Mouse (Mus musculus): Measurements from ENCODE around the gene Plch1.

Gene Plch1

GRCm38 (mm10) chr3:63899309-63899695, at the start of gene Plch1:
Gene Plch1 (minus strand): TSS chr3:63899472.
- DNase-seq (ENCODE audit: low read depth, low spot score), result peak; percentile 64

DNA sequence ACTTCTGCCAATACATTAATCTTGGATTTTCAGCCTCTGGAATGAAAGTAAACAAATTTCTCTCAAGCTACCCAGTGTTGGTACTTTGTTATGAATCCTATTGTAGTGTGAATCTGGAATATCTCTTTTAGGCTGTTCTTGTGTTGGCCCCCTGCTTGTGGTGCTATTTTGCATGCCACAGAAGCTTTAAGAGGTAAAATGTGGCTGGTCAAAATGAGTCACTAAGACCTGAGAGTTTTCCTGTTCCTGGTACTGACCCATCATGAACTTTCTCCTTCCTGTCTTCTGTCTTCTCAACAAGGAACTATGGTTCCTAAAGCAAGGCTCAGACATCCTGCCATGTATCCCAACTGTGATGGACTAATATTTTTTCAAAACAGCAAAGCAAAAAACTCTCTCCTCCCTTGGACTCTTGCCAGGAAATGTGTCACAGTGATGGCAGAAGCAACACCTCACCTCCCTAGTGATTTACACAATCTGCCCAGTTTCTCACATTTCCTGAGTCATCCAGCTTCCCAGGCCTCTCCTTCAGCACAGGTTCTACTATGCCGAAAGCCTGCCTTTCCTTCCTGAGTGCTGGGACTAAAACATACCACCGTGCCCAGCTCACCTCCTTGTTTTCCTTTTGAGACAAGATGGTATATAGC, 42.1 kb upstream of the Plch1 start:
- DNase-seq (ENCODE audit: low read depth, low spot score), result no peak

DNA sequence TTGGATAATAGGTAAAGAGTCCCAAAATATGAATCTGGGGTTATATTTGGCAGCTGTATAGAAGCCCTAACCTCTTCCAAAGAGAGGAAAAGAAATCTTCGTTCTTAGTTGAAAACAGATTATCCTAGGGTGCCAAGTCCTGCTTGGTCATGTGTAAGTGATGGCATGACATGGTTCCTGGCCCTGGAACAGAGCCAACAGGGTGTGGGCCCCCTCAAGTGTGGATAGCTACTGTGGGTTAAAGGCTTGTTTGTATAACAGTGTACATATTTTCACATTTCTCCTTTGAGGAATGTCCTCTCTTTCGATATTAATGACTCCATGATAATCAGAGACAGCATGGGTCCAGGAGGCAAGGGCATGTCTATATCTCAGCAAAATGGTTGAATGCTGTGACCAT, 39.7 kb upstream of the Plch1 start:
- DNase-seq (ENCODE audit: low read depth, low spot score), result no peak

- peak; percentile 79 for DNase-seq (ENCODE audit: low read depth, low spot score)
These were observed 29.9 kb upstream of the Plch1 start, which contains the start of gene E130311K13Rik for GRCm38 (mm10) chr3:63928878-63929859. Gene E130311K13Rik (minus strand): TSS chr3:63929472.

DNA sequence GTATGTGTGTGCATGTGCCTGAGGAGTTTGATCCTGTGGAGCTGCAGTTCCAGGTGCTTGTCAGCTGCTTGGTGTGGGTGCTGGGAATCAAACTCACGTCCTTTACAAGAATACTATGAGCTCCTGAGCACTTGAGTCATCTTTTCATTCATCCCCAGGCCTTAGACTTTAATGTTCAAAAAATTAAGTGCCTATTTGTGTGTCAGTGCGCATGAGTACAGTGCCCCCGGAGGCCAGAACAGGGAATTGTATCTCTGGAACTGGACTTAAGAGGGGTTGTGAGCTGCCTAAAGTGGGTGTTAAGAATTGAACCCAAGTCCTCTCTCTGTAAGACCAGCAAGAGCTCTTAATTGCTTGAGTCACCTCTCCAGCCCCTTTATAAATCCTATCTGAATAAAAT, 20.4 kb upstream of the Plch1 start:
- DNase-seq (ENCODE audit: low read depth, low spot score), result no peak

DNA sequence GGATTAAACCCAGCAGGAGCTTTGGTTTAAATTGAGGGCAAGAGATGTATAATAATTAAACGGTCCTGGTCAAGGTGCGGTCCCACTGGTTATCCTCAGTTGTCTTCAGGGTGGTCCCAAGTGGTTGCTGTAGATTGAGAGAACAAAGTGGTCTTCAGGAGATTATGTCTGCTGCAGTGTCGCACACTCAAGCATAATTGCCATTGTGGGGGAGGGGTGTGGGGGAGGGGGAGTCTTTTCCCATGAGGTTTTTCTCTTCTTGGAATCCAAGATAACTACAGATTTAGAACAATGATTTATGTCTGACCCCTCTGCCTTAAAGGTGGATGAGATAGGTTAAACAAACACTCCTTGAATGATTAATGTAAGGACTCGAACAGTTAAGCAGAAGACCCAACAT, 11.0 kb upstream of the Plch1 start:
- DNase-seq (ENCODE audit: low read depth, low spot score), result no peak

DNA sequence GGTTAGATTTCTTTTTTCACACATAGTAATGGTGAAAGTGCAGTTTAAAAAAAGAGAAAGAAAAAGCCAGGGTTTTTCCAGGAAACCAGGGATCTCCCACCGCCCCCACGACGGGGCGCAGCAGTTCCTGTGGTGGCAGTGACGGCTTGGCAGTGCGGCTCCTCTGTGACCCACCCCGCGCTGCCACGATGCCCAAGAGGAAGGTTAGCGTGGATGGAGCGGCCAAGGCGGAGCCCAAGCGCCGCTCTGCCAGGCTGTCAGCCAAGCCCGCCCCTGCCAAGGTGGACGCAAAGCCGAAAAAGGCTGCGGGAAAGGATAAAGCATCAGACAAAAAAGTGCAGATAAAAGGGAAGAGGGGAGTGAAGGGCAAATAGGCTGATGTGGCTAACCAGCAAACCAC, 6.0 kb upstream of the Plch1 start:
- DNase-seq (ENCODE audit: low read depth, low spot score), result no peak

- no peak for DNase-seq (ENCODE audit: low read depth, low spot score)
These were observed 4.9 kb upstream of the Plch1 start for GRCm38 (mm10) chr3:63904157-63904556.

GRCm38 (mm10) chr3:63900021-63900571, 824 bp upstream of the Plch1 start:
- no peak for DNase-seq (ENCODE audit: low read depth, low spot score)

DNA sequence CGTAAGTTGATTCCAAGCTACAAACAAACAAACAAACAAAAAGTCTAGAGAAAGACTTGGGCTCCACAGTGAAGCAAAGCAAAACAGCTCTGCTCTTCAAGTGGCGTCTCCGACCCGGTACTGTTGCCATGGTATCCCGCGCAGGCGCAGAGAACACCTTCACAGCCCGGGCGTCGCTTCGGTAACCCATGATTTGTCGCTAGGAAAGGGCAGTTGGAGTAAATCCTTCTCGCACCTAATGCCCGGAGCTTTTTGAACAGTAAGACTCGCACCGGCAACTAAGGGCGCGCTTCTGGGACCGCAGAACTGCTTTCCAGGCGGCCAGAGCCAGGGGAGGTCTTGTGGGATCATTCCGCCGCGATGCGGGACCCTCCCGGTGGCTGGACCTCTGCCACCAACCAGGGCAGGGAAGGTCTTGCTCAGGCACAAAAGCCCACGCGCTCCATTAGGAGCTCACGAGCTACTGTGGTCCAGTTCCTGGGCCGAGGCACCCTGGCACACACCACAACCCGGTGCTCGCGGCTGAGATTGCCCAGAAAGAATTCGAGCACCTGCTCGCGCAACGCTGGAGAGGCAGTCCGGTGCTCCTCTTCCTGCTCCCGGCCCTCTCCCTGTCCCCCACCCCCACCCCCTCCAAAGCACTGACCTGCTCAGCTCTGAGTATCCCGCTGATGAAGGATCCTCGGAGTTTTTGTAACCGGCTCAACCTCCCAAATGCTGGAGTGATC, 527 bp downstream of the Plch1 start:
- DNase-seq (ENCODE audit: low read depth, low spot score), result peak; percentile 75

GRCm38 (mm10) chr3:63897177-63897576, 2.1 kb downstream of the Plch1 start:
- DNase-seq (ENCODE audit: low read depth, low spot score), result no peak

GRCm38 (mm10) chr3:63896303-63896702, 3.0 kb downstream of the Plch1 start:
- no peak for DNase-seq (ENCODE audit: low read depth, low spot score)

DNA sequence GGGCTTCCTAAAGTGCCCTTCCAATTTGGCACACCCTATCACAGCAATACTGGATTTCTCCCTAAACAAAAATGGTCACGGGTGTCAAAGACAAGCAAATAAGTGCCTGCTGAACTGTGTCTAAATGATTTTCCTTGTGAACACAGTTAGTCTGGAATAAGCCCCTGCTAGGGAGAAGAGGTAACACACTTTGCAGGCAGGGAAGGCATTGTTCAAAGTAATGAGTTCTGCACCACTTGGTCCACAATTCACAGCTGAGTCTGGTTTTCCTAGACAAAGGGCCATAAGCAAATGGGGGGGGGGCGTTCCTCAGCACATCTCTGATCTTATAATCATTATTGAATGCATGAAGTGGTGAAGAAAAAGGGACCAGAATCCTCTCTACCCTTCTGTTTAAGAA, 3.5 kb downstream of the Plch1 start:
- DNase-seq (ENCODE audit: low read depth, low spot score), result no peak

- no peak for DNase-seq (ENCODE audit: low read depth, low spot score)
These were observed 5.6 kb downstream of the Plch1 start for GRCm38 (mm10) chr3:63893677-63894076.

GRCm38 (mm10) chr3:63892154-63892553, 7.1 kb downstream of the Plch1 start:
- no peak for DNase-seq (ENCODE audit: low read depth, low spot score)

GRCm38 (mm10) chr3:63881065-63881464, 18.2 kb downstream of the Plch1 start:
- no peak for DNase-seq (ENCODE audit: low read depth, low spot score)

DNA sequence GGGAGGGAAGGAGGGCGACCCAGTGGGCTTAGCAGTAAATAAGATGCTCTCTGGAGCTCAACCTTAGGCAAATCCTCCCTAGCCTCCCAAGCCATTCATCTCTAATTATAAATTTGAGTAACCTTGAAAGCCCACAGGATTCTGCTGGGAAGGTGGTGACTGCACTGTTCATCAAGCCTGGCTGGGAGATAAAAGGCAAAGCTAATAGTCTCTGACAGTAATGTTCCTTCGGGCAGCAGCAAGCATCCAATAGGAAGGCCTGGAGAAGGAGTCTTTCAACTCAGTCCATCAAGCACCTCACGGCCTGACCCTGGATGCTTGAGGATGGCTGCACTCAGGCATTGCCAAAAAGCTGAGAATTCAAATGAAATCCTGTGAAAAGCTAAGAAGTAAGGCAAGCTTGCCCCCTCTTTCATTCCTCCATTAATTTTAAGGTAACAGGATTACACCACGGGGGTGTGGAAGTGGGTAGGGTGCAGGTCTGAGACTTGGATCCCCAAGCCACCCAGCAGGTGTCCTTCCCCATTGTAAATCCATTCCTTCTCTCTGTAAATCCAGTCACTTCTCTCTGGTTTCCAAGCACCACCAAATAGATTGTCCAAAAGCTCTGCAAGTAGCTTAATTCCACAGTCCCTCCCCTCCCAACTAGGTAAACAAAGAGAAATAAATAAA, 20.1 kb downstream of the Plch1 start:
- DNase-seq (ENCODE audit: low read depth, low spot score), result no peak

DNA sequence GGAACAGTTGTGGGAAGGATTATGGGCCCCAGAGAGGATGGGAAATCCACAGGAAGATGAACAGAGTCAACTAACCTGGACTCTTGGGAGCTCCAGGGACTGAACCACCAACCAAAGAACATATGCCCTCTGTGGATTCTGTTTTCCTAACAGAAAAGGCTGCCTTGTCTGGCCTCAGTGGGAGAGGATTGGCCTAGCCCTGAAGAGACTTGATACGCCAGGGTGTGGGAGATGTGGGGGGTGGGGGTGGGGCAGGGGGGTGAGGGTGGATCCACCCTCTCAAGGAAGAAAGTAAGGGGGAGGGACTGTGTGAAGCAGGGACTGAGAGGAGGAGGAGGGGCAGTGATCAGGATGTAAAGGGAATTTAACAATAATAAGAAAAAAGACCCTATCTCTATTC, 26.5 kb downstream of the Plch1 start:
- DNase-seq (ENCODE audit: low read depth, low spot score), result no peak

DNA sequence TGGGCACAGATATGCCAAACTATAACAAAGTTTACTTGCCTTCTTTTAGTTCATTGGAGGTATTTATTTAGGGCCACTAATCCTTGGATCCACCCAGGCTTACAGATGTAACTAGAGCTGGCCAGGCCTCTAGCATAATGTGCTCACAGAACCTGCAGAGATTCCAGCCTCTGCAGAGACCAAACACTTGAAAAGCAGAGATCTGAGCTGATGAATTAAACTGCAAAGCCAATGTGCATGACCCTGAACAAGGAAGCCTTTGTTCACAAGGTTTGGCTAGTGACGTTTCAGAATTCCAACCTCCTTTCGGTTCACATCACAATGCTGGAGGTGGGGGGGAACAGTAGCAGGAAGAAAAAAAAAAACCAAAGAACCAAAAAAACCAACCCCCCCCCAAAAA, 28.0 kb downstream of the Plch1 start:
- no peak for DNase-seq (ENCODE audit: low read depth, low spot score)

DNA sequence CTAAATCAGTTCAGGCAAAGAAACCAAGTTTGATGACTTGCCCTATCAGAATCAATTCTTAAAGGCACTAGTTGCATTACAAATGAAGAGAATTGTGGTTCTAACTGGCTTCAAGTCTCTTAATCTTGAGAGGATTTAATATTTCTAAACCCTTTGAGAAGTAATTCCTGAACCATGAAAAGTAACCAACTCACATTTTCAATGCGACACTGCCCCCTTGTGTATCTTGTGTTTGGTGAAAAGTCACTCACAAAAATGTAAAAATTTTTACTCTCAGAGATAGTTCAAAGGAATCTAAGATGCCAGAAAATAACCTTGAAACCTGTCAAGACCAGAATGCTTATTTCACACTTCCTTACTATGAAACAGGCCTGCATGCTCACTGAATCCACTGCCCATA, 31.0 kb downstream of the Plch1 start:
- DNase-seq (ENCODE audit: low read depth, low spot score), result peak; percentile 36

DNA sequence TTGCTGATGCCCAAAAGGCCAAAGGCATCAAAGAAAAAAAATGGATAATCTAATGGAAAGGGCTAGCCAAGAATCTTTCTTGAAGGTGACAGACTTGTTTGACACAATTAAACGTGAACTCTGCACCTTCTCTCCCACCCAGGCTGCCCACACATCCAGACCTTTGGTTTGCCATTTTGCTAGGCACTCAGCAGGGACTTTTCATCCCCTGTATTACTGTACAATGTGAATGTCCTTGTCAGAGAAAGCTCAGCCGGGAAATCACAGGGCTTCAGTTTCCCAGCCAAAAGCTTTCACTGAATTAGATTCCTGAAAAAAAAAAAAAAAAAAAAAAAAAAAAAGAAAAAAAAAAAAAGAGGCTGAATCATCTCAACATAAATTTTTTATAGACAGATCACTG, 34.2 kb downstream of the Plch1 start:
- no peak for DNase-seq (ENCODE audit: low read depth, low spot score)

All from embryo, embryonic 11.5 days (tissue).